Mouse (Mus musculus) ES-Bruce4 (cell line): ENCODE results near the gene Pard3. TPM values are rescaled to one million over a fixed set of nuclear protein-coding genes. Genes with fewer than 3 reads are reported as not detected.

ENCODE experiments used
- H3K27ac ChIP-seq: 2 replicates; pipeline ENCODE4 v1.5.1; 2012; ENCODE audit warnings: low read length, inconsistent platforms; ENCODE audit not compliant: insufficient read depth
- H3K27me3 ChIP-seq: 2 replicates; pipeline ENCODE4 v1.6.1; 2012; ENCODE audit warnings: mild to moderate bottlenecking, low read length, inconsistent platforms; ENCODE audit not compliant: control insufficient read depth, poor library complexity, insufficient read depth, severe bottlenecking
- H3K36me3 ChIP-seq: 2 replicates; pipeline ENCODE4 v1.6.1; 2012; ENCODE audit warnings: inconsistent platforms, mild to moderate bottlenecking, low read length, moderate library complexity; ENCODE audit not compliant: control insufficient read depth, poor library complexity, insufficient read depth, severe bottlenecking
- H3K4me1 ChIP-seq: one replicate; pipeline ENCODE4 v1.8.1; 2011; ENCODE audit warnings: low read length; ENCODE audit not compliant: control insufficient read depth, insufficient read depth
- H3K4me3 ChIP-seq: 2 replicates; pipeline ENCODE4 v1.5.1; 2011; ENCODE audit warnings: low read depth, mild to moderate bottlenecking, low read length
- H3K9ac ChIP-seq: 2 replicates; pipeline ENCODE4 v1.6.1; 2012; ENCODE audit warnings: low read depth, mild to moderate bottlenecking, inconsistent platforms; ENCODE audit not compliant: poor library complexity, severe bottlenecking
- H3K9me3 ChIP-seq: replicated peaks from 2 replicates; pipeline ENCODE4 v1.6.1; 2012; ENCODE audit warnings: mild to moderate bottlenecking, low read length, inconsistent platforms; ENCODE audit not compliant: control insufficient read depth, poor library complexity, insufficient read depth, severe bottlenecking
- CTCF ChIP-seq: IDR thresholded peaks from one replicate; pipeline ENCODE4 v1.8.1; 2011; ENCODE audit warnings: low read depth, low read length
- EP300 ChIP-seq: IDR thresholded peaks from 2 replicates; pipeline ENCODE4 v1.6.1; 2011; ENCODE audit warnings: low read depth, low read length; ENCODE audit not compliant: insufficient read depth
- POLR2A ChIP-seq: IDR thresholded peaks from one replicate; pipeline ENCODE4 v1.8.1; 2011; ENCODE audit warnings: low read length; ENCODE audit not compliant: insufficient read depth
- polyA plus RNA-seq: library from polyadenylated mRNA; stranded (reverse); fragments of >200 nt; gene quantifications from 2 replicates; pipeline ENCODE4 v1.2.4, GENCODE M21; 2011; ENCODE audit warnings: low read depth; ENCODE audit not compliant: missing spikeins, insufficient read depth, insufficient read length

Gene Pard3
- polyA plus RNA-seq, 1 experiment = 38.0 TPM

DNA sequence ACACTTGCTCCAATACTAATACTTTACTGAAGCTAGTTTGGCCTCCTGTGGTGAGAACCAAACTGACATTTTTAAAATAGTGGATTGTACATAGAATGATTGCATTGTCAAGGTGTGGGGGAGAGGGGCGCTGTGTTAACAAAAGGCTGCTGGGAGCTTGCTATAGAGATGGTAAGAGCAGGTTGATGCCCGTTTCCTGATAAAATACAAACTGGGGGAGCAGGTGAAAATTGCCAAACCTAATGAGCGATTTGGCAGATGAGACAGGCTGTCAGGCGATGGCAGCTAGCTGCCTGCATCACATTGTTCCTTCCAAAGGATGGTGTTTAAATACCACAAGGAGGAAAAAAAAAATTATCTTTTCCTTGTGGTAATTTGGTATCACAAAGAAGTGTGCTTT, 217.3 kb downstream of the Pard3 start:
- Histone ChIP-seq H3K4me1 (no peaks in the 10 kb centered on the region), H3K4me3 (no peak overlapping the region), H3K9ac (no peak overlapping the region), H3K27ac (no peak overlapping the region), H3K27me3 (no peaks in the 10 kb centered on the region), H3K36me3 (no peaks in the 10 kb centered on the region), H3K9me3 (no peaks in the 10 kb centered on the region; the same call in 1 of the 2 replicates)
- TF ChIP-seq CTCF = no peak
- TF ChIP-seq POLR2A = no peak
- TF ChIP-seq EP300 = no peak

DNA sequence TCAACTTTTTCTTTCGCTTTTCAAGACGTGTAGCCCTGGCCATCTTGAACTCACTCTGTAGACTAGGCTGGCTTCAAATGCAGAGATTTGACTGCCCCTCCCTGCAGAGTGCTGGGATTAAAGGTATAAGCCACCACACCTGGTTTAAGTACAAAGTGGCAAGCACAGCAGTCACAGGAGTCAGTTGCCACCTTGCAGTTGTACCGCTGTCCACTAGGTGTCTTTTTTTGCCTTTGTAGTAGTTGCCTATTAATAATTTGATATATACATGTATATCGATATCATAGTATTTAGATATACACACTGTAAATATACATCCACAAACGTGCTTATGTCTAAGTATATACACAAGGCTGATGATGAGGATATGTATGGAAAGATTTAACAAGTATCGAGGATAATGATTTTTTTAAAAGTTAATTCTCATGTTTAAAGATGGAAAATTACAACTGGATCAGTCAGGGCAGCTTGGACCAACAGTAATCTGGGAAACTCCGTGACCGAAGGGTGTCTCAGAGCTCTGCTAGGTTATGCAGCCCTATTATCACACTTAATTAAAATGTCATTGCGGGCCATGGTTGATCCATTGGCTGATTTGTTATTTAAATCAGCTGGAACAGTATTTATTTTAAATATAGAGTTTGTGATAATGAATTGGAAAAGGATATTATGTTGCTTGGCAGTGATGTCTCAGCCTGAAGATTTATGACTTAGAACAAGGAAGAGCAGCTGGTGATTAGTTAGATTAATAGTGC, 220.9 kb downstream of the Pard3 start:
- no peak overlapping the region for H3K9ac ChIP-seq
- H3K27me3 ChIP-seq = no peaks in the 10 kb centered on the region
- TF ChIP-seq POLR2A = no peak
- no peak for TF ChIP-seq EP300
- no peak for TF ChIP-seq CTCF
- H3K27ac ChIP-seq = no peak overlapping the region
- no peaks in the 10 kb centered on the region for H3K36me3 ChIP-seq
- no peak overlapping the region for H3K4me3 ChIP-seq
- no peaks in the 10 kb centered on the region for H3K4me1 ChIP-seq
- H3K9me3 ChIP-seq = no peaks in the 10 kb centered on the region; the same call in 1 of the 2 replicates

DNA sequence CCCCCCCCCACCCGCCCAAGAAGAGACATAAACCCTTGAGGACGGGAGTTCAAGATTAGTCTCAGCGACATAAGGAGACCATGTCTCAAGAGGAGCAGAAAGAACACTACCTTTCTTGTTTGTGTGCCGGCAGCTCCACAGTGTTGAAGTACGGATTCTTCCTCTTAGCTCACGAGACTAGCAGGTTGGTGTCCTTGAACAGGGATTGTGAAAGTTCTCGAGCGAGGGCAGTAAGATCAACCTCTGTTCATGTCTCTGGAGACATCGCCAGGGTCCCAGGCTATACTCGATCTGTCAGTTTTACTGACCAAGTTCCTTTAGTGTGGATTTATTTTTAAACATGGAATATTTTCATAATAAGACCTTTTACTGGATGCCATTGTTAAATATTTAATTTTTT, 224.1 kb downstream of the Pard3 start:
- H3K27me3 ChIP-seq = no peaks in the 10 kb centered on the region
- TF ChIP-seq POLR2A (no peak), EP300 (no peak), CTCF (no peak)
- H3K9ac ChIP-seq = no peak overlapping the region
- no peaks in the 10 kb centered on the region; the same call in 1 of the 2 replicates for H3K9me3 ChIP-seq
- H3K36me3 ChIP-seq = no peaks in the 10 kb centered on the region
- no peaks in the 10 kb centered on the region for H3K4me1 ChIP-seq
- no peak overlapping the region for H3K27ac ChIP-seq
- no peak overlapping the region for H3K4me3 ChIP-seq

DNA sequence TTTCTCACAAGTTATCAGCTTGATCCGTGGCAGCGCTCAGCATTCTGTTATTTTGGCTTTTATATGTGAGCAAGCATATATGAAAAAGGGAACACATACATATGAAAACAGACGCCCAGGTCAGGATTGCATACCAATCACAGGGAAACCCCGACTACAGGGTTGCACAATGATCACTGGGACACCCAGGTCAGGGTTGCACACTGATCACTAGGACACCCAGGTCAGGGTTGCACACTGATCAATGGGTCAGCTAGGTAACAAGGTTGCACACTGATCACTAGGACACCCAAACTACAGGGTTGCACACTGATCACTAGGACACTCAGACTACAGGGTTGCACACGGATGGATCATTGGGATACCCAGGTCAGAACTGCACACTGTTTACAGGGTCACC, 228.6 kb downstream of the Pard3 start:
- no peak overlapping the region for H3K9ac ChIP-seq
- H3K27ac ChIP-seq = no peak overlapping the region
- no peaks in the 10 kb centered on the region for H3K27me3 ChIP-seq
- H3K9me3 ChIP-seq = no peaks in the 10 kb centered on the region
- H3K36me3 ChIP-seq = no peaks in the 10 kb centered on the region
- no peak for TF ChIP-seq CTCF
- TF ChIP-seq POLR2A = no peak
- no peak for TF ChIP-seq EP300
- H3K4me3 ChIP-seq = no peak overlapping the region
- H3K4me1 ChIP-seq = peaks cover 1% of the 10 kb centered on the region

DNA sequence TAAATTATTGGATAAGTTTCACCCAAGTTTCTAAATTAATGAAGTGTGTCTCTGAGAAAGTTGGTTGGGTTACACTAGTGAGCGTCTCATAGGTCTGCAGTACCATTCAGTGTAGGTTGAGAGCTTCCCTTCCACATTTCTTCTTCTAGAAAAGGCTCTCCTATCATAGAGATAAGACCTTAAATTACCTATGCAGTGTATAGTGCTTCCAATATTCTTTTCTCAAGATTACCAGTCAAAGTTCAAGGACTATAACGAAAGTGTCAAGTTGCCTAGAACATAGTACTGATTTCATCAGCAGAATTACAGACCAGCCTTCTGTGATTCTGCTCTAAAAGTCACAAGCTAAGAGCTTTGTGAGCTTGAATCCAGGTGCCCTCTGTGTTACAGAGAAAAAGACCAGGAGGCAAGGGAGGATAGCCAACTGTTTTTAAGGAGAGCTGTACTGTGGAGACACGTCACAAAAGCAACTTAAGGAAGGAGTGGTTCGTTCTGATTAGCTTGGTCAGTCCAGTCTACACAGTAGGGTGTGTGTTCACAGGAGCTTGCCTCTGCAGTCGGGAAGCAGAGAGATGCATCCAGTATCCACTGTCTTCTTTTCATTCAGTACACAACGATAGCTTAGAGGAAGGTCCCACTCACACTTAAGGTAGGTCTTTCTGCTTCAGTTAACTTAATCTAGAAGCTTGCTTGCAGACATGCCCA, 229.5 kb downstream of the Pard3 start:
- Histone ChIP-seq H3K4me1 (peaks cover 1% of the 10 kb centered on the region), H3K27me3 (no peaks in the 10 kb centered on the region), H3K36me3 (no peaks in the 10 kb centered on the region), H3K27ac (no peak overlapping the region), H3K4me3 (no peak overlapping the region), H3K9ac (no peak overlapping the region), H3K9me3 (no peaks in the 10 kb centered on the region)
- TF ChIP-seq EP300 (no peak), POLR2A (no peak), CTCF (no peak)

DNA sequence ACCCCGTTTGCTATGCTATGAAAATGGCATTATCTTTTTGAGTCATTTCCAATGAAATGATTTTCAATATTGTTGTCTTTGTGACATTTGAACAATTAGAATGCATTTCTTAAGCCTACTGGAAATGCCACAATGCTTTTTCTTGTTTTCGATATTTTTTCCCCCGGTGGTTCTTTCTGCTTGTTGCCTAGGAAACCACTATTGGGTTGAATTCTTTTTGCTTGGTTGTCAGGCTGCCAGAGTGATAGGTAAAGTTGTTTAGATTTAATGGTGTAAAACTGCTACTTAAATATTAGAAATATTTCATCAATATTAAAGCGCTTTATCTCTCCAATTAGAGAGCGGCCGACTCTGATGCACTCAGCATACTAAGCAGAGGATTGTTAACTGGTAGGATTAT, 230.4 kb downstream of the Pard3 start:
- H3K27me3 ChIP-seq = no peaks in the 10 kb centered on the region
- H3K27ac ChIP-seq = no peak overlapping the region
- H3K9ac ChIP-seq = no peak overlapping the region
- H3K9me3 ChIP-seq = no peaks in the 10 kb centered on the region
- TF ChIP-seq EP300 = no peak
- no peak for TF ChIP-seq CTCF
- TF ChIP-seq POLR2A = no peak
- H3K4me1 ChIP-seq = peaks cover 1% of the 10 kb centered on the region
- H3K4me3 ChIP-seq = no peak overlapping the region
- H3K36me3 ChIP-seq = no peaks in the 10 kb centered on the region
